Mouse (Mus musculus): ENCODE results near the gene Rprml.

Rprml gene

GRCm38 (mm10) chr11:103666181-103666906, 17.0 kb downstream of the Rprml start:
- no peak for DNase-seq

DNA sequence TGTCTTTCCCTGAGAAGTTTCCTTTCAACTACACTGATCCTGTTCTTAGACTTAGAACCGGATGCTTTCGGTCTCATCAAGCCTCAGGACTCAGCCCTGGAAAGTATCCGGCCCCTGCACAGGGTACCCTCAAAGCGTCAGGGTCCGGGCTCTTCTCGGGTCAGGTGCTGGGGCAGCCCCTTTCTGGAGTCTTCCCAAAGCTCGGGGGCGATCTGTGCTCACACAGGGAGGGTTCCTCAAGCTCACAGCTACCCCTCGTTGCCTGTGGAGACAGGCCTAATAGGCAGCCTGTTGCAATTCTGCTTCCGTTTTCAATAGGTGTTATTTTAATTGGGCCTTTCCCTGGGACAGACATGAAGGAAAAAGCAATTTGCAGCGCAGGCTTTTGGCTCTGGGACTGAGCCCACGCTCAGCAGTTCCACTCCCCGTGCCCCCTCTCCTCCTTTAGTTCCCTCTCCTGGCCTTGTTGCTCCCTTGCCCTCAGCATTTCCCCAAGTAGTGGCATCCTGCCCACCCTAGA, 17.6 kb downstream of the Rprml start:
- DNase-seq = no peak

DNA sequence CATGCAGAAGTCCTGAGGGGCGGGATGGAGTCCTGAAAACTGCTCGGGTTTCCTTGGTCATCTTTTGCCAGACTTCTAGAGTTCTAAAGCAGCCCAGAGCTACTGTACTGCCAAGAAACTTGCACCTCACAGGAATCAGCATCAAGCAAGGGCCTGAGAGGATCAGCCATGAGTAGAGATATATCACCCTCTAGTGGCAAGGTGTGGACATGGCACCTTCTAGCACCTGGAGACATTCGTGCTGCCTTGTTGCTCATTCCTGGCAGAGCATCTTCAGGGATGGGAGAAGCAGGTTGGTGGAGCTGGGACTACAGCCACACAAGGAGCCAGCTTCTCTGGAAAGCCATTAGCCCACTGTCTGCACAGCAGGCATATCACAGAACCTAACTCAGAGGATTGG, 26.2 kb downstream of the Rprml start:
- DNase-seq = peak; percentile 73

DNA sequence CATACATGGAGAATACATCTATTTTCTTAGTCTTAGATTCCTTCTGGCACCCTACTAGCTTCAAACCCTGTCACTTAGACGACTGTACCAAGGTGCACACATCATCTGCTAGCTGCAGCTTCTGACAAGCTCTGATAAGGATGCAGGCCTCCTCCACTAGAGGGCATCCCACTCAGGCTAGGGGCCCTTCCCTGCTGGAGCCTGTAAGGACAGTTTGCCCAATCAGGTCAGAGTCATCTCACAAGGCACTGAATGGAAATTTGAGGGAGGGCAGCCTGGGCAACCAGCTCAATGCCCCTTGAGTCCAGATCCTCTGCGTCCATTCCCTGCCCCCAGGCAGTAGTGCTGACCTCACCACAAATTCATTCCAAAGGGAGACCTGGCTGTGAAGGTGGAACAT, 27.7 kb downstream of the Rprml start:
- peak; percentile 35 for DNase-seq

DNA sequence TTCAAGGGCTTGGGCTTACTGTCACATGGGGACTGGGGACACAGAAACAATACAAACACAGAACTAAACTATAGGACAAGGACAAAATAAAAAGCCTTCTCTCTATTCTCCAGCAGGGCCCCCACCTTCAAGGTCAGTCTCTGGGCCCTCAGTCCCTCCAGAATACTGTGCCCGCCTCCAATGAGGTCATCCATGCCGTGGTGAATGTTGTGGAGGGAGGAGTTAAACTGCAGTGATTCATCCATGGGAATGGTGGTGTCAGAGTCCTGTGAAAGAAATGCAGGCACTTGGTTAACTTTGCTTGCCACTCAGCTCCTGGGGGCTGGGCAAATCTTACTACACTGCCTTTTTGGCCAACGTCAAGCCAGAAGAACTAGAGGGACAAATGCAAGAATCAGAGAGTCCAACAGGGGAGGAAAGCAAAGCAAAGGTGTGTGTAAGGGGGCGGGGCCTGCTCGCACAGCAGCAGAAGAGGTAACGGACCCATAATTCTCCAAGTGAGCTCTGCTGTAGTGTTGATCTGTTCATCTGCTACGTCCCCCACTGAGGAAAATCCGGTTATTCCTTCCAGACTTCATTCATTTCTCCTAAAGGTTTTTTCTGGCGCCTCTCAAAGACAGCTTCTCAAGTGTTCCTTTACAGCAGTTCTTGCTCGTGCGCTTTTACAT, 34.4 kb downstream of the Rprml start:
- no peak for DNase-seq

DNA sequence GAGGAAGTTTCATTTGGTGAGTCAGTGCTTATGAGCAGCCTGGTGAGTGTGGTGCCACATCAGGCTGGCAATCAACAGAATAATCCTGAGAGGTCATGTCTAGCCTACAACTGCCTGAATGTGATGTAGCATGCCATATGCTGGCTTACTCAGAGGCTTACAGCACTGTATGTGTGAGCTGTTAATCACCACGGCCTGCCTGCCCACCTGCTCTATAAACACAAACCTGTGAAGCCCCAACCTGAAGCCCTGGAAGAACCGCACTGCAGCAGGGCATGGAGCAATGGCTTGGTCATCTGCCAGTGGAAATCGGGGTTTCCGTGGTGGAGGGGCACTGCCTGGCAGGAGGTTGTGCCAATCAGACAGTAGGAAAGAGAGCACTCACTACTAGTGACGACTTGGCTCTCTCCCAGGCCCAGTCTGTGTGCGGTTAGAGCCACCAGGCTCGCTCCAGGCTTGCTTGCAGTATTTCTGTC, 35.9 kb downstream of the Rprml start:
- DNase-seq = no peak

DNA sequence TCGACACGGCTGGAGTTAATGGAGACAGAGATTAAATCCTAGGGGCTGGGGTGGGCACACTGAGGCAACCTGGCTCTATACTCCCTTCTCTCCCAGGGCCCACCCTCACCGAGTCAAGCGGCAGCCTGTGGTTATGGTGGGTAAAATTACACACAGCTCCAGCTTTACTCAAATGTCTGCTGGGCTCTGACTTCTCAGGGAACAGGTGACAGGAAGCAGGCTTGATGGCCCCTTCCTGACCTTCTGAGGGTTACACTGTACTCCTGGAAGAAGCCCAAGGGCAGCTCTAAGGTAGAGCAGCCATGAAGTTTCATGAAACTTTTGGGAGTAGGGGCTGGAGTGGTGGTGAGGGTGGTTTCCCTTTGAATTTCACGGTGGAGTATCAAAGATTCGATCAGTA, 37.3 kb downstream of the Rprml start:
- no peak for DNase-seq

DNA sequence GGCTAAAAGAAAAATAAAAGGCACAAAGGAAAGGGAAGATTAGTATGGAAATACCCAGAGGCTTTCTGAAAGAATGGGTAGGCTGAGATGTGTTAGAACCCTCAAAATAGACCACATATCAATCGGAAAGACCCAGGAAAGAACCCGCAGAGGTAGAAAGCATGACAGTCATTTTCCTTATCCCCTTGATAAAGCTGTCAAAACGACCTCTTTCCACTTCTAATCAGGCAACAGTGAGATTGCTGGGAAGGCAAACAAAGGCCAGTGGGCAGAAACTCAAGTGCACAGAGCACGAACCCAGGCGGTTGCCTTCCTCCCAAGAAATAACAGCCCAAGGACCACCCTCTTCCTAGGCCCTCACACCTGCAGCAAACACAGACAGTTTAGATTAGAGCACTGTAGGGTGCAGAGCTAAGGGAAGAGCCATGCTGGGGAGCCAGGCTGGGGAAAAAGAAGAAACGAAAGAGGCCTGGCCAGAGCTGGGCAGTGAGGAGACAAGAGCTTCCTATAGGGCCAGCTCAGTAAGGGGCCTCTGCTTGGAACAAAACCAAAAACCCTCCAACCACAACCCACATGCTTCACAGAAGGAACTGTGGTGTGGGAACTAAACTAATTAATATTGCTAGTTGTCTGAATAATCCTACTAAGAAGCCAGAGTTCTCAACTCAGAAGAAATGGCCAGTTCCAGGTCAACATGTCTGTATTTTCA, 39.1 kb downstream of the Rprml start:
- no peak for DNase-seq

DNA sequence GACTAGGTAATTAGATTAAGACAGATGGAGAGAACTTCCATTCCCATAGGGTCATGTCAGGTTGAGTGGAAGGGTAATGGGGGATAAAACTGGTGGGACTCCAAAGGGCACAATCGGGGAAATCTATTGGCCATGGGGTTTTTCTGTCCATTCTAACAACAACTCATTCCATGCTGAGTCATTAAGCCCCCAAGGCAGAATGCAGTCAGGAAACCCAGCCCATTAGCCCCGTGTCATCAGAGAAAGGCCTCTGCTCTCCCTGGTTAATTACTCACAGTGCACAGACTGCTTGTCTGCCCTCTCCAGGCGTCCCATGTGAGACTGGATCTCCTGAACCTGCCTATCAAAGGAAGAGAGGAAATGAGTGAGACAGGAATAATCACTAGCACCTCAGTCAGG, 39.6 kb downstream of the Rprml start:
- no peak for DNase-seq

DNA sequence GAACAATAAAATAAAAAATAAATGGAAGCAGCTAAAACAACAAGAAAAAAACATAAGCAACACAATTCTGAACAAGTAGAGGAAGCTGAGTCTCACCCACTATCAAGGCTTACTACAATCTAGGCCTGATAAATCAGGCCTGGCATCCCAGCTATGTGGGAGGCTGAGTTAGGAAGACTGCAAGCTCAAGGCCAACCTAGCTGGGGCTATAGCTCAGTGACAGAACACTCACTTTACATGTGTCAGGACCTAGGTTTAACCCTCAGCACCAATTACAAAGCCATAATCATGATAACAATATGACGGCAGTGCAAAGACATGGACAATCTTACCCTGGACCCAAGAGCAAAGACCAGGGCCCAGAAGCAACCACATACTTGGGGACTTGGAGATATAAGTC, 41.7 kb downstream of the Rprml start:
- no peak for DNase-seq

DNA sequence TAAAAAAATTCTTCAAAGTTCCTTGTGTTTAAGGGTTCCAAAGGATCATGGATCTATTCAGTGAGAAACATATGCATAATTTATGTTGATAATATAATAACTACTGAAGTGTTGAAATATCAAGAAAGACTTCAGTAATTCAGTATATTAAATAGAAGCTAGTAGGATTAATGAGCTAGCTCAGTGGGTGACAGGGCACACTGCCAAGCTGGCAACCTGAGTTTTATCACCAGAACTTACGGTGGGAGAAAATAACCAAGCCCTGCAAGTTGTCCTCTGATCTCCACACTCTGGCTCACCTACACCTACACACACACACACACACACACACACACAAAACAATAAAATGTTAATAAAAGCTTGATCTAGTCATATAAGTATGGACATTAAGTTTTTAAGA, 43.9 kb downstream of the Rprml start:
- no peak for DNase-seq

GRCm38 (mm10) chr11:103696851-103697564, 47.6 kb downstream of the Rprml start:
- DNase-seq = no peak

DNA sequence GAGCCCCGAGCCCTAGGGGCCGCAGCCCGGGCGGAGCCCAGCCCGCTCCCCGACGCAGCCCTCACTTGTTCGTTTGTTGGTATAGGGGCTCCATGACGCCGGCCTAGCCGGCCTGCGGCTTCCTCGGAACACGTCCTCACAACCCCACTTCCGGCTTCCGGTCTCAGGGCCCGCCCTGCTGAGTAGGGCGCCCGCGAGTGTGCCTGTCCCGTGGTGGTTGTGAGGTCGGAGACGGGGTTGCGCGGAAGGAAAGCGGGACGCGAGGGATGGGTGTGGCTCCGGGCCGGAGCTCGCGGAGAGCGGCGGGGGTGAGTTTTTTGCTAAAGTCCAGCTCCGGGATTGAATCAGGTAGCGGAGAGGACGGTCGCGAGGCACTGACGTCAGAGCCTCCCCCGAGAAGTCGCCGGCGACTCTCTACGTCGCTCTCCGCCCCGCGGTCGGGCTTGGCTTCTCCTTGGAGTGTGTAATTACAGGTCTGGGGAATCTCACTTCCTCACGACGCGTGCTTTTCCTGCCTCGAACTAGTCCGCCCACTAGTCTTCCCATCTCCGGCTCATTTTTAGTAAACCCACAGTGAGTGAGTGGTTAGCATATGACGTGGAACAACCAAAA, 48.3 kb downstream of the Rprml start, which contains the start of gene Gosr2:
TSS of gene Gosr2 (minus strand) at position 334 of the 612 bp plus-strand sequence.
- DNase-seq = peak; percentile 87

DNA sequence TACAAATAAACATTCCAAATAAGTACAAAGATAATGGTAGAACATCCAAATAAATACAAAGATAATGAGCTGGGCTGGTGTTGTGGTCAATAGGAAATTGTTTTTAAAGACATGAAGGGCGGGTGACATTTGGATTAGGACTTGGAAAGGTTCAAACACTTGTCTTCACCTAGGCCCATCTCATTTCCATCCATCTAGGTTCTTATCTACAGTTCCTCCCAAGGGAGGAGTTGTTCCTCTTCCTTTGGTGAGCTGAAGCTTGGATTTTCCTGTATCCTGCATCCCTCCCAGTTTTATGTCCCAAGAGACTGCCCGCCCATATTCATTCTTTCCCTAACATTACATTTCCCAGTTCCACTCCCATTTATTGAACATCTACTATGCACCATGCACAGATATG, 48.9 kb downstream of the Rprml start:
- DNase-seq = no peak
